Mouse (Mus musculus) kidney, adult 9 months (tissue): ENCODE measurements at regions not wholly inside any gene's neighbourhood (a gene's known extent, or its start where the extent isn't known, plus 50 kb on each side); places are given as distances from the start of the nearest gene placed in this dataset.

Source experiments
- DNase-seq: peaks from one replicate; pipeline ENCODE4 v3.0.0; 2022

GRCm38 (mm10) chr10:119052441-119053041, 182.5 kb upstream of the Dyrk2 start:
- DNase-seq = peak; percentile 41

- no peak for DNase-seq
Observed at GRCm38 (mm10) chr10:119051598-119051997, 181.6 kb upstream of the Dyrk2 start.

GRCm38 (mm10) chr10:119050017-119050685, 180.1 kb upstream of the Dyrk2 start:
- DNase-seq = no peak

GRCm38 (mm10) chr10:119048643-119049420, 178.8 kb upstream of the Dyrk2 start:
- no peak for DNase-seq

- DNase-seq = no peak
Observed at GRCm38 (mm10) chr10:119045059-119045458, 175.1 kb upstream of the Dyrk2 start.

- no peak for DNase-seq
Observed at GRCm38 (mm10) chr10:119043069-119043468, 173.1 kb upstream of the Dyrk2 start.

- no peak for DNase-seq
Observed at GRCm38 (mm10) chr10:119040205-119040604, 170.2 kb upstream of the Dyrk2 start.

GRCm38 (mm10) chr10:119039732-119040131, 169.7 kb upstream of the Dyrk2 start:
- no peak for DNase-seq

GRCm38 (mm10) chr10:119038991-119039390, 169.0 kb upstream of the Dyrk2 start:
- DNase-seq = no peak

- no peak for DNase-seq
Observed at GRCm38 (mm10) chr10:119037781-119038180, 167.8 kb upstream of the Dyrk2 start.

GRCm38 (mm10) chr10:119035863-119036262, 165.9 kb upstream of the Dyrk2 start:
- DNase-seq = no peak

GRCm38 (mm10) chr10:119034396-119034795, 164.4 kb upstream of the Dyrk2 start:
- no peak for DNase-seq

- peak; percentile 43 for DNase-seq
Observed at GRCm38 (mm10) chr10:119031282-119032275, 161.6 kb upstream of the Dyrk2 start.

GRCm38 (mm10) chr10:119028480-119029137, 158.6 kb upstream of the Dyrk2 start:
- DNase-seq = no peak

GRCm38 (mm10) chr10:119027241-119027901, 157.4 kb upstream of the Dyrk2 start:
- no peak for DNase-seq

GRCm38 (mm10) chr10:119026291-119026690, 156.3 kb upstream of the Dyrk2 start:
- DNase-seq = no peak

- DNase-seq = peak; percentile 13
Observed at GRCm38 (mm10) chr10:119024425-119024824, 154.4 kb upstream of the Dyrk2 start.

GRCm38 (mm10) chr10:119019082-119019481, 149.1 kb upstream of the Dyrk2 start:
- no peak for DNase-seq

GRCm38 (mm10) chr10:119018490-119018889, 148.5 kb upstream of the Dyrk2 start:
- no peak for DNase-seq

GRCm38 (mm10) chr10:119016104-119016503, 146.1 kb upstream of the Dyrk2 start:
- no peak for DNase-seq

- no peak for DNase-seq
Observed at GRCm38 (mm10) chr10:119015311-119016055, 145.5 kb upstream of the Dyrk2 start.
